Mouse (Mus musculus): ENCODE results near the gene Sf3b4. TPM values are rescaled to one million over a fixed set of nuclear protein-coding genes. Genes with fewer than 3 reads are reported as not detected.

Sf3b4 gene
- 173 and 181 TPM in 2 replicates for polyA plus RNA-seq (2016; fragmentation: Nextera tagmentation; extraction: Ambion mirVana)

DNA sequence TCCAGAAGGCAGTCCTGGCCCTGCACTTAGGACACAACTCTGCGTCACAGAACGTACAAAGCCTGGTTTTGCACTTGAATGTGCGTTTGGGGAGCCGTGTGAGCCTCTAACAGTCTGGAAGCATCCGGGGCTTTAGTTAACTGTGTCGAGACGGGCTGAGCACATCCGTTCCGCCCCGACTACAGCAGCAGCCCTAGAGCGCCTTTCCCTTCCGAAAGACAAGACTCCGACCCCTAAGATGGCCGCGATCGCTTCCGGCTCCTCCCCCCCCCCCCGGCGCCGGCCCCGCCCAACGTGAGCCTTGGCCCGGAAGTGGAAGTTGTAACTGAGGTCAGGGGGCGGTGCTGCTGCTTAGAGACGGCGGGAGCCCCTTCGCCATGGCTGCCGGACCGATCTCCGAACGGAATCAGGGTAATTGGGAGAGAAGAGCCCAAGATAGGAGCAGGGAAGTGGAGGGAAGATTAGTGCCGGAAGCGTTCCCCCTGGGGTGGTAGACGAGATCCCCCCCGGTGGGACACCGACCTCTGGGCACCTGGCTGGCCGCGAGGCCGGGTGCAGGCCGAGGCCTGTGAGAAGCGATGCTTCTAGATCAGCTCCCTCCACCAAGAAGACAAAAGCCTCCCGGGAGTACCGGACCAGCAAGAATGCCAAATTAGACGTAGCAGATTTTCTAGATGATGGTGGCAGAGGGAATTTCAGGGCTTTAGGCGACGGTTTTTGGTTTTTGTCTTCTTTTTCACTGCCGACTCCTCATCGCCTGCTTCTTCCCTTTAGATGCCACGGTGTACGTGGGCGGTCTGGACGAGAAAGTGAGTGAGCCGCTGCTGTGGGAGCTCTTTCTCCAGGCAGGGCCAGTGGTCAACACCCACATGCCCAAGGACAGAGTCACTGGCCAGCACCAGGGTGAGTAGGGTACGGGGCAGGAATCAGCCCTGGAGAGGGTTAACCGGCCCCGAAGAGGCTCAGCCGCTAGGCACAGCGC is at the start of gene Sf3b4:
Sf3b4 (plus strand) TSS at position 136 of the 982 bp plus-strand sequence.
- no peaks in the 10 kb centered on the region for H3K27me3 ChIP-seq
- H3K4me2 ChIP-seq (replicated peaks), result peak within 1 kb of the TSS; percentile 97
- H3K9ac ChIP-seq (replicated peaks), result peak within 1 kb of the TSS; percentile 93
- H3K9me3 ChIP-seq, result no peaks in the 10 kb centered on the region
- ATAC-seq (ENCODE audit: low FRiP score, low read depth), result peak; percentile 91
- H3K4me1 ChIP-seq, result peaks cover 31% of the 10 kb centered on the region
- peak within 1 kb of the TSS; percentile 98 for H3K27ac ChIP-seq (replicated peaks)
- peaks cover 33% of the 10 kb centered on the region for H3K36me3 ChIP-seq
- peak within 1 kb of the TSS; percentile 92 for H3K4me3 ChIP-seq
- WGBS, result 1% methylated on average over 58 of the region's 58 CpGs

DNA sequence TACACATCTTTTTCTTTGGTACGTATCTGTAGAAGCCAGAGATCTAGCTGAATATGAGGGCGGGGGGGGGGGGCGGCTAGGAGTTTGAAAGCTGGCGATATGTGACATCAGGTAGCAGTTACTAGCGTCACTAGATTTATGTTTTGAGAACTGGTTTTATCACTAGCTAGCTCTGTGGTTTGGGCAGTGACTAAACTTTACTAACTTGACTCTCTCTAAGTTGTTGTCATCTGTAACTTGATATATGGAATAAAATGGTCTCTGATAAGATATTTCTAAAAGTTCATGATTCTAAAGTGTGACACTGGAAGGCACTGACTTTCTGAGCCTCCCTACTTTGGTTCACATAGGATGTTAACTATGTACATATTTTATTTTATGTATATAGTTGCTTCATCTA is 47.9 kb upstream of the Sf3b4 start:
- no peaks in the 10 kb centered on the region for H3K4me1 ChIP-seq
- 93% methylated on average over 5 of the region's 5 CpGs for WGBS
- no peak overlapping the region for H3K9ac ChIP-seq (replicated peaks)
- no peak for ATAC-seq (ENCODE audit: low FRiP score, low read depth)
- no peaks in the 10 kb centered on the region for H3K27me3 ChIP-seq
- H3K9me3 ChIP-seq, result no peaks in the 10 kb centered on the region
- H3K27ac ChIP-seq (replicated peaks), result no peak overlapping the region
- no peaks in the 10 kb centered on the region for H3K36me3 ChIP-seq
- H3K4me2 ChIP-seq (replicated peaks), result no peak overlapping the region
- H3K4me3 ChIP-seq, result no peak overlapping the region

DNA sequence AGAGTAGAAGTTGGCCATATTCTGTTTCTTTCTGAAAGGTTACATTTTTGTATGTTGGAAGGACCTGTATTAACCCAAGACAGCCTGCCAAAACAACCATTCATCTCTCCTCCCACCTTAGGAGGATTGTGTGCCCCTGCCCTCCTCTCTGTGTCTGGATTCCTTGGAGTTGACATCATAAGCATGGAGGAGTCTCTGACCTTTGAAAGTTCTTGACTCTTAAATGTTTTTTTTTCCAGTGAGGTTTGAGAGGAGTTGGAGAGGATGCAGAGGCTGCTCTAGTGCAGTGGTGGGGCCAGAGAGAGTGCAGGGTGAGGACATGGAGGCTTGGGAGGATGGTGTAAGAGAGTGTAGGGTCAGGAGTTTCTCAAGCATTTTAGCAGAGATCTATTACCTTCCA is 44.0 kb upstream of the Sf3b4 start:
- ATAC-seq (ENCODE audit: low FRiP score, low read depth), result no peak
- Histone ChIP-seq H3K27ac (replicated peaks) (no peak overlapping the region), H3K9ac (replicated peaks) (no peak overlapping the region), H3K4me1 (no peaks in the 10 kb centered on the region), H3K9me3 (no peaks in the 10 kb centered on the region), H3K36me3 (no peaks in the 10 kb centered on the region), H3K27me3 (no peaks in the 10 kb centered on the region), H3K4me3 (no peak overlapping the region), H3K4me2 (replicated peaks) (no peak overlapping the region)

DNA sequence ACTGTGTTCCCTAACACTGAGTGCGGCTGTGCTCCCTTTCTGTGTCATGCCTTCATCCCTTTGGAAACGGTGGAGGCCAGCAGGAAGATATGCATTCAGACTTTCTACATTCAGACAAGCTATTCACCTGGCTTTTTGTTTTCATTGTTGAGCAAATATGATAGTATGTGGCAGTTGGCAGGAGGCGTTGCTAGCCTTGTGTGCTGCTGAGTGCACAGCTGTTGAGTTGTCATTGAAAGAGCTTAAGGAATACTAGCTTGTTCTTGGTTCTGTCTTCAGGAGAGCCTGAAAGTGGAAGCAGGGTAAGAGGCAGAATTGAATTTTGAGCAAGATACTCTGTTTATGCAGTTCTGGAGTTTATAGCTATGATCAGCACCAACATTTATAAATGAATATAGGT is 39.7 kb upstream of the Sf3b4 start:
- ATAC-seq (ENCODE audit: low FRiP score, low read depth), result no peak
- Histone ChIP-seq H3K27me3 (no peaks in the 10 kb centered on the region), H3K9ac (replicated peaks) (no peak overlapping the region), H3K4me1 (no peaks in the 10 kb centered on the region), H3K4me2 (replicated peaks) (no peak overlapping the region), H3K9me3 (no peaks in the 10 kb centered on the region), H3K4me3 (no peak overlapping the region), H3K27ac (replicated peaks) (no peak overlapping the region), H3K36me3 (peaks cover 2% of the 10 kb centered on the region)
- WGBS, result 83% methylated on average over 3 of the region's 3 CpGs

DNA sequence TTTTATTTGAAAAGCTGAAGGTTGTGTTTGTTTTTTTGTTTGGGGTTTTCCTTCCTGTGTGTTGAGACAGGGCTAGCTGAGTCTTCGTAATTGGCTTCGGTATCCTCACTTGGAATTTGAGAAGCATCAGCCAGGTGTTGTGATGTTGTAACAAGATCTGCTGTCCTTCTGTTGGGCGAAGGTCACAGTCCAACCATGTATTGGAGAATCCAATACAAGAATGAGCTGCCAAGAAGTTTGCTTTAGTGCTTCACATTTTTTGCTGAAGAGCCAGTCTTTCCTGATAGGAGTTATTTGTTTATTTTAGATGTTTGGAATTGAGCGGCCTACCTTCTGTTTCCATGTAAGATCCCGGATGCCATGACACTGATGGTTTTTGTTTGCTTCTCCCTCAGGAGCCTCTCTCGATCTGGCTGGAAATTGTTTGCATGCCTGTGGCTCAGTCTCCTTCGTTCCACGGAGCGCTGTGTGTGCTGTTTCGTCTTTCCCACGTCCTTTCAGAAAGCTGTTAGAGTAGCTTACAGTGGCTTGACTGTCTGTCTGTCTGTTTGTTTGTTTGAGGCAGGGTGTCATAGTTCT is 38.7 kb upstream of the Sf3b4 start:
- Histone ChIP-seq H3K27ac (replicated peaks) (no peak overlapping the region), H3K4me1 (no peaks in the 10 kb centered on the region), H3K4me3 (no peak overlapping the region), H3K27me3 (no peaks in the 10 kb centered on the region), H3K9ac (replicated peaks) (no peak overlapping the region), H3K36me3 (peaks cover 3% of the 10 kb centered on the region), H3K9me3 (no peaks in the 10 kb centered on the region), H3K4me2 (replicated peaks) (no peak overlapping the region)
- ATAC-seq (ENCODE audit: low FRiP score, low read depth), result no peak
- 71% methylated on average over 11 of the region's 11 CpGs for WGBS

DNA sequence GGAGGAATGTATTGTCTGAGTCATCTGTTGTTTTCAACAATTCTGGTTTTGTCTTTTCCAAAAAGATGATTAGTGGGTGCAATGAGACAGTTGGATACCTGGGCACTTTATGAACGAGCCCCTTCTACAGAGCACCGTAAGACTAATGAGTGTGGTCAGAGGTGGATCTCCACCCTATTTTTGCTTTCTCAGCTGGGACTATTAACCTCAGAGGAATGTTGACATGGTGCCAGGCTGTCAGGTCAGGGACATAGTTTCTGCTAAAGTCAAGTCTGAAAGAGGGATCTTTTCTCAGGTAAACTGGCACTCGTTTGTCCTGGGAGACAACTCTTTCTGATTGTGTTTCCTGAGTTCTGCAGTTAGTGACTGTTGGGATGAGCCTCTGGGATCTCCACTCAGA is 37.1 kb upstream of the Sf3b4 start:
- Histone ChIP-seq H3K9ac (replicated peaks) (no peak overlapping the region), H3K4me1 (peaks cover 5% of the 10 kb centered on the region), H3K27ac (replicated peaks) (no peak overlapping the region), H3K4me2 (replicated peaks) (no peak overlapping the region), H3K27me3 (no peaks in the 10 kb centered on the region), H3K4me3 (no peak overlapping the region), H3K36me3 (peaks cover 10% of the 10 kb centered on the region), H3K9me3 (no peaks in the 10 kb centered on the region)
- no peak for ATAC-seq (ENCODE audit: low FRiP score, low read depth)
- 90% methylated on average over 3 of the region's 3 CpGs for WGBS

DNA sequence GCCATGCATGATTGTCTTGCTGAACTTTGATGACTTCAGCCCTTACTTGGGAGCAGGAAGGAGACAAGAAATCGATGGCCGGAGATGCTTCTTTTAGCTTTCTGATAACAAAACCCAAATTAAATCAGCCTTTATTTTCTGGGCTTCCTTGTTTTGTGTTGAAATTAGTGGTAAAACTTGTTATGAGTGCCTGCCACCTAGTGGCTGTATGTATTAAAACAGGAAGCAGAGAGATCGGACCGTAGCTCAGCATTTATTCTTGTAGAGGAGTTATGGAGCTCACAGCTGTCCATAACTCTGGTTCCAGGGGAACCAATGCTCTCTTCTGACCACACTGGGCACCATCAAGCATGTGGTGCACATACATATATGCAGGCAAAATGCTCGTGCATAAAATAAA is 24.2 kb upstream of the Sf3b4 start:
- no peak for ATAC-seq (ENCODE audit: low FRiP score, low read depth)
- Histone ChIP-seq H3K4me3 (no peak overlapping the region), H3K36me3 (peaks cover 36% of the 10 kb centered on the region), H3K4me1 (no peaks in the 10 kb centered on the region), H3K9me3 (no peaks in the 10 kb centered on the region), H3K27me3 (no peaks in the 10 kb centered on the region), H3K4me2 (replicated peaks) (no peak overlapping the region), H3K27ac (replicated peaks) (no peak overlapping the region), H3K9ac (replicated peaks) (no peak overlapping the region)
- WGBS, result 26% methylated on average over 5 of the region's 5 CpGs

DNA sequence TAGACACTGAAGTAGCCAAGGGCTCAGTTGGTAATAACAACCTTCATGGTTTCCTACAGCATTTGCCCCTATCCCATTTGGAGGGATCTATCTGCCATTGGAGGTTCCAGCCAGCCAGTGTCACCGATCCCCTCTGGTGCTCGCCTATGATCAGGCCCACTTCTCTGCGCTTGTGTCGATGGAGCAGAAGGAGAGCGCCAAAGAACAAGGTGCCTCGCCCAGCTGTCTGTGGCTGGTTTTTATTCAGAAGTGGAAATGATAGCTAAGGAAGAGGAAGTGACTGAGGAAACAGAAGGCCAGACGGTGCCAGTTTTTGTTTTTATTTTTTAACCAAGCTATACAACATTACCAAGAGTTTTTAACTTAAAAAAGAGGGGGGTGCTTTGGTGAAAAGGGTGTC is 20.3 kb upstream of the Sf3b4 start:
- ATAC-seq (ENCODE audit: low FRiP score, low read depth), result no peak
- no peak overlapping the region for H3K4me3 ChIP-seq
- H3K27me3 ChIP-seq, result no peaks in the 10 kb centered on the region
- WGBS, result 92% methylated on average over 7 of the region's 7 CpGs
- H3K4me1 ChIP-seq, result no peaks in the 10 kb centered on the region
- H3K9ac ChIP-seq (replicated peaks), result no peak overlapping the region
- no peak overlapping the region for H3K4me2 ChIP-seq (replicated peaks)
- no peaks in the 10 kb centered on the region for H3K9me3 ChIP-seq
- no peak overlapping the region for H3K27ac ChIP-seq (replicated peaks)
- H3K36me3 ChIP-seq, result peaks cover 56% of the 10 kb centered on the region

DNA sequence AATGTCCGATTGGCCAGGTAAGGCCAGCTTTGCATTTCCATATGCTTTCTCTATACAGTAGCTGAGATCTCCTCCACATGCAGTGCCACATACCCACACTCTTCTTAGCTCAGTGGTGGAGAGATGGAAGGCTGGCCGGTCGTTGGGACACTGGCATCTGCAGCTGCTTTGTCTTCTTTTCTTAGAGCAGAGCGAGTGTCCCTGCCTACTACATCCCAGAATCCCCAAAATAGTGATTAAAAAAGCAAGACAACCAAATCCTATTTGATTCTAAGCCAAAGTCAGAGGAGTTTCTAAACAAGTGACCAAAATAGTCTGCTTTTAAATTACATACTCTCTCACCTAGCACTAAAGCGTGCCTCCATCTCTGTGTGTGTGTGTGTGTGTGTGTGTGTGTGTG is 19.5 kb upstream of the Sf3b4 start:
- no peaks in the 10 kb centered on the region for H3K4me1 ChIP-seq
- no peaks in the 10 kb centered on the region for H3K27me3 ChIP-seq
- peaks cover 56% of the 10 kb centered on the region for H3K36me3 ChIP-seq
- H3K9ac ChIP-seq (replicated peaks), result no peak overlapping the region
- H3K27ac ChIP-seq (replicated peaks), result no peak overlapping the region
- WGBS, result 96% methylated on average over 5 of the region's 5 CpGs
- no peak overlapping the region for H3K4me2 ChIP-seq (replicated peaks)
- H3K9me3 ChIP-seq, result no peaks in the 10 kb centered on the region
- no peak for ATAC-seq (ENCODE audit: low FRiP score, low read depth)
- H3K4me3 ChIP-seq, result no peak overlapping the region

DNA sequence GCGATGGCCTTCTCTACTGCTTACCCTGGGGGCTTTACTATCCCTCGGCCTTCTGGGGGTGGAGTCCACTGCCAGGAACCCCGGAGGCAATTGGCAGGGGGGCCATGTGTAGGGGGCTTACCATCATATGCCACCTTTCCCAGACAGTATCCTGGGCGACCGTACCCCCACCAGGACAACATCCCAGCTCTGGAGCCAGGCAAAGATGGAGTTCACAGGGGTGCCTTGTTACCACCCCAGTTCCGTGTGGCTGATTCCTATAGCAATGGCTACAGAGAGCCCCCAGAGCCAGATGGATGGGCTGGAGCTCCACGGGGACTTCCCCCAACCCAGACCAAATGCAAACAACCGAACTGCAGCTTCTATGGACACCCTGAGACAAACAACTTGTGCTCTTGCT is 16.6 kb upstream of the Sf3b4 start:
- 89% methylated on average over 8 of the region's 8 CpGs for WGBS
- peaks cover 56% of the 10 kb centered on the region for H3K36me3 ChIP-seq

DNA sequence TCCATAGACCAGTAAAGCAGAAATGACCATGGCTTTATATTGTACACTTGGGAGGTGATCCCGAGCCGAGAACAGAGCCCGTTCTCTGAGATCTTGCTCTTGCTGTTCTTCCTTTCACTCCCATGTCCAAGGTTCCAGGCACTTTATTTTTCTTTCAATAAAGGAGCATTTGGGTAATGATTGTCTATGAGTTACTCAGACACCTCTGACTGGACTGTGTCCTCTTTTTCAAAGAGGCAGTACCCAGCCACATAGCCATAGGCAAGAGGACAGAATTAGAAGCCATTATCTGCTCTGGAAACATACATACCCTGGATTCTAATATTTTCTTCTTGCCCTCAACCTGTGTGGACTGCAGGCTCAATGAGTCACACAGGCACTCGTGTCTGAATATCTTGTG is 12.3 kb upstream of the Sf3b4 start:
- no peak for ATAC-seq (ENCODE audit: low FRiP score, low read depth)
- Histone ChIP-seq H3K4me1 (peaks cover 21% of the 10 kb centered on the region), H3K9me3 (no peaks in the 10 kb centered on the region), H3K4me2 (replicated peaks) (no peak overlapping the region), H3K36me3 (peaks cover 13% of the 10 kb centered on the region), H3K27ac (replicated peaks) (no peak overlapping the region), H3K27me3 (peaks cover 6% of the 10 kb centered on the region; the same call in 1 of the 2 replicates), H3K9ac (replicated peaks) (no peak overlapping the region), H3K4me3 (no peak overlapping the region)
- 87% methylated on average over 4 of the region's 4 CpGs for WGBS

More for the DNA sequence above, 16.6 kb upstream of the Sf3b4 start:
- Histone ChIP-seq H3K27me3 (no peaks in the 10 kb centered on the region), H3K4me2 (replicated peaks) (no peak overlapping the region), H3K4me1 (peaks cover 3% of the 10 kb centered on the region), H3K27ac (replicated peaks) (no peak overlapping the region), H3K4me3 (no peak overlapping the region), H3K9ac (replicated peaks) (no peak overlapping the region), H3K9me3 (no peaks in the 10 kb centered on the region)
- no peak for ATAC-seq (ENCODE audit: low FRiP score, low read depth)

DNA sequence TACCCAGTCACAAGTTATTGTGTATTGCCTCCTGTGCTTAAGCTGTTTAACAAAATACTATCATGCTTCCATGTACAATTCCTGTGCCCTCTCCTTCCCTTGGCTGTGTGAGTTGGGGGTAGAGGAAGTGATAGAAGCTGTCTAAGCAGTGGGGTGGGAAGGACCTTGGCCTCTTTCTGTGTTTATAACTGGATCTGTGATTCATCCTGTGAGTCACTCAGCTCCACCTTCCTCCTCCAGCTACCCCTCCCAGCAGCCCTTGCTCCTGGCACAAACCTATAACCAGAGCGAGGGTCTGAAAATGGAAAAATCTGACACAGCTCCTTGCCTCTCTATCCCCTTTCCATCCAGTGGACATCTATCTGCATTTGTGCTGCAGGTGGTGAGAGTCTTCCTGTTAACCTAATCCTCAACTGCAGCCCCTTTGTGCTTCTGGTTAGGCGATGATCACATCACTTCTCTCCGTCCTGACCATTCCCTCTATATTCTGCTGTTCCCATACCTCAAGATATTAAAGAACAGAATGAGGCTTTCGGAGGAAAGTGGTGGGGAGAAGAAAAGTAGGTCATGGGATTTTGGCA is 11.8 kb upstream of the Sf3b4 start:
- Histone ChIP-seq H3K4me3 (no peak overlapping the region), H3K36me3 (peaks cover 8% of the 10 kb centered on the region), H3K9ac (replicated peaks) (peak overlapping the region; percentile 62; the same call in 1 of the 2 replicates), H3K27me3 (peaks cover 6% of the 10 kb centered on the region; the same call in 1 of the 2 replicates), H3K27ac (replicated peaks) (peak overlapping the region; percentile 22; the same call in 1 of the 2 replicates), H3K9me3 (no peaks in the 10 kb centered on the region), H3K4me1 (peaks cover 21% of the 10 kb centered on the region), H3K4me2 (replicated peaks) (peak overlapping the region; percentile 74; the same call in 1 of the 2 replicates)
- ATAC-seq (ENCODE audit: low FRiP score, low read depth), result no peak
- WGBS, result 68% methylated on average over 4 of the region's 4 CpGs

All from midbrain, embryonic 12.5 days (tissue).